ENCODE assay signal across 8 mouse cellular contexts in genomic region chr14:96518954-96519682, GRCm38 (mm10). TPM values are rescaled to one million over a fixed set of nuclear protein-coding genes. Genes with fewer than 3 reads are reported as not detected.
DNase-seq lines count a peak whose midpoint lies in the region; ATAC-seq lines count a peak whose summit lies in the region.

Gene Klhl1 (minus strand): TSS chr14:96519102.

- no peak; the same call in 1 of the 2 replicates for ATAC-seq in heart, embryonic 11.5 days (replicated peaks; ENCODE audit: insufficient number of reproducible peaks, low FRiP score, low TSS enrichment)
- ATAC-seq in midbrain, embryonic 11.5 days (ENCODE audit: low FRiP score) = peak; percentile 80

- H3K4me2 ChIP-seq in heart, embryonic 11.5 days = peak within 1 kb of the TSS; percentile 85
- H3K4me2 ChIP-seq in midbrain, embryonic 11.5 days = peak within 1 kb of the TSS; percentile 98

- DNase-seq in heart, postnatal 14 days = no peak
- peak; percentile 49 for DNase-seq in Muller cell, postnatal 12 days (ENCODE audit: inconsistent ontology term)
- peak; percentile 45 to 58 for DNase-seq in frontal cortex, postnatal 36 days (ENCODE audit: low spot score in 2 of 2)
- no peak for DNase-seq in midbrain, embryonic 11.5 days (ENCODE audit: low spot score, missing footprints)
- no peak for DNase-seq in spleen, postnatal 4 days (ENCODE audit: low spot score in 2 of 2)
- DNase-seq in gastrocnemius, adult 18-20 months (ENCODE audit: low spot score) = no peak
- DNase-seq in layer of hippocampus, adult 9-11 months = no peak

- no peaks in the 10 kb centered on the region for H3K9me3 ChIP-seq in heart, embryonic 11.5 days (replicated peaks; ENCODE audit: control insufficient read depth, low read length)
- H3K9me3 ChIP-seq in midbrain, embryonic 11.5 days (ENCODE audit: control insufficient read depth, low read length) = no peaks in the 10 kb centered on the region

- H3K27me3 ChIP-seq in heart, embryonic 11.5 days (ENCODE audit: control insufficient read depth, insufficient read depth, low read length) = peaks cover 6% of the 10 kb centered on the region
- H3K27me3 ChIP-seq in midbrain, embryonic 11.5 days (ENCODE audit: control insufficient read depth, insufficient read depth, low read length) = no peaks in the 10 kb centered on the region

- intact Hi-C loops in heart, postnatal 14 days (cut with DNase I) = no loop called here

- no peaks in the 10 kb centered on the region for H3K4me1 ChIP-seq in heart, embryonic 11.5 days (ENCODE audit: control insufficient read depth, insufficient read depth, low read length)
- no peaks in the 10 kb centered on the region for H3K4me1 ChIP-seq in midbrain, embryonic 11.5 days (ENCODE audit: control insufficient read depth, insufficient read depth, low read length)

- WGBS in heart, embryonic 11.5 days (ENCODE audit: insufficient replicate concordance) = 46% methylated on average over 13 of the region's 13 CpGs
- 45% methylated on average over 13 of the region's 13 CpGs for WGBS in midbrain, embryonic 11.5 days

- H3K4me3 ChIP-seq in heart, embryonic 11.5 days (ENCODE audit: low read depth, low read length) = peak within 1 kb of the TSS; percentile 51
- peak within 1 kb of the TSS; percentile 59 for H3K4me3 ChIP-seq in midbrain, embryonic 11.5 days (ENCODE audit: low read depth, low read length)

- no peaks in the 10 kb centered on the region for H3K36me3 ChIP-seq in heart, embryonic 11.5 days (ENCODE audit: control insufficient read depth, insufficient read depth, low read length)
- no peaks in the 10 kb centered on the region for H3K36me3 ChIP-seq in midbrain, embryonic 11.5 days (ENCODE audit: control insufficient read depth, insufficient read depth, low read length)

- H3K9ac ChIP-seq in heart, embryonic 11.5 days (ENCODE audit: low read depth, low read length) = peak within 1 kb of the TSS; percentile 11; the same call in 1 of the 2 replicates
- peak within 1 kb of the TSS; percentile 62 for H3K9ac ChIP-seq in midbrain, embryonic 11.5 days (ENCODE audit: low read length)

- H3K27ac ChIP-seq in heart, embryonic 11.5 days (ENCODE audit: low read depth, low read length) = no peak within 1 kb of the TSS
- peak within 1 kb of the TSS; percentile 55; the same call in 1 of the 2 replicates for H3K27ac ChIP-seq in midbrain, embryonic 11.5 days (ENCODE audit: low read depth, low read length)

RNA-seq across cellular contexts. Expression of gene Klhl1, which starts in this region (rescaled TPM):
- polyA plus RNA-seq in heart, embryonic 11.5 days (2014; fragmentation: Nextera tagmentation; extraction: Ambion mirVana) = not detected in 2 replicates
- not detected for total RNA-seq in heart, postnatal 14 days (2021)
- polyA plus RNA-seq in midbrain, embryonic 11.5 days (2014; fragmentation: Nextera tagmentation; extraction: Ambion mirVana) = 3.1 and 3.9 TPM in 2 replicates
- not detected for total RNA-seq in gastrocnemius, adult 18-20 months (2021)

Comparison
In these comparisons a context has a peak if more than half of its experiments do, and no peak if none do; other contexts are left out.
1. DNase-seq: peak in Muller cell, postnatal 12 days (single experiment) and frontal cortex, postnatal 36 days (2 of 2); none in heart, postnatal 14 days (0 of 2), midbrain, embryonic 11.5 days (single experiment), spleen, postnatal 4 days (0 of 2), gastrocnemius, adult 18-20 months (single experiment) and layer of hippocampus, adult 9-11 months (single experiment).